Mouse (Mus musculus): Measurements from ENCODE around the gene Gm8297. TPM values are rescaled to one million over a fixed set of nuclear protein-coding genes. Genes with fewer than 3 reads are reported as not detected.
"Not testable (repeated sequence)": the region's sequence is repeated elsewhere in the genome, so short reads cannot be mapped to it uniquely, and the experiment has no call there.

Gene Gm8297
- not detected for total RNA-seq (2021)

GRCm38 (mm10) chr14:4983635-4984034 lies at the start of gene Gm8297:
Gene Gm8297 (plus strand): TSS chr14:4983935.
- DNase-seq (ENCODE audit: extremely low spot score in 1 of 2, low spot score in 1 of 2): not testable (repeated sequence)

GRCm38 (mm10) chr14:5015591-5015990 lies 31.9 kb downstream of the Gm8297 start, which contains the start of gene Gm3298:
Gene Gm3298 (plus strand): TSS chr14:5015891.
- not testable (repeated sequence) for DNase-seq (ENCODE audit: extremely low spot score in 1 of 2, low spot score in 1 of 2)

Other genes starting within 250 kb of the Gm8297 start
- gene Gm9602, start 207.6 kb upstream of the Gm8297 start, total RNA-seq (2021): not detected
- not detected for gene Gm3269, start 145.8 kb upstream of the Gm8297 start, total RNA-seq (2021)
- gene Gm3264, start 128.4 kb upstream of the Gm8297 start, total RNA-seq (2021): 10 to 100 TPM in 1 of 2 experiments, 1 to 10 TPM in 1; 9.0 to 11.8 TPM
- gene Gm3278, start 91.5 kb upstream of the Gm8297 start, total RNA-seq (2021): not detected
- gene Gm3298, start 32.0 kb downstream of the Gm8297 start, total RNA-seq (2021): under 1 TPM in 1 of 2 experiments, not detected in 1; 0.94 TPM
- not detected for gene 4930555G01Rik, start 66.7 kb downstream of the Gm8297 start, total RNA-seq (2021)
- gene Gm8281, start 87.1 kb downstream of the Gm8297 start, total RNA-seq (2021): 1 to 10 TPM in 1 of 2 experiments, under 1 TPM in 1; 0.77 to 1.7 TPM
- not detected for gene Gm8279, start 147.6 kb downstream of the Gm8297 start, total RNA-seq (2021)
- not detected for gene Gm3317, start 180.6 kb downstream of the Gm8297 start, total RNA-seq (2021)
- not detected for gene Gm8271, start 201.9 kb downstream of the Gm8297 start, total RNA-seq (2021)

All from layer of hippocampus, postnatal 25 days (tissue).